Mouse (Mus musculus): Measurements from ENCODE around the gene Cep170b.

DNA sequence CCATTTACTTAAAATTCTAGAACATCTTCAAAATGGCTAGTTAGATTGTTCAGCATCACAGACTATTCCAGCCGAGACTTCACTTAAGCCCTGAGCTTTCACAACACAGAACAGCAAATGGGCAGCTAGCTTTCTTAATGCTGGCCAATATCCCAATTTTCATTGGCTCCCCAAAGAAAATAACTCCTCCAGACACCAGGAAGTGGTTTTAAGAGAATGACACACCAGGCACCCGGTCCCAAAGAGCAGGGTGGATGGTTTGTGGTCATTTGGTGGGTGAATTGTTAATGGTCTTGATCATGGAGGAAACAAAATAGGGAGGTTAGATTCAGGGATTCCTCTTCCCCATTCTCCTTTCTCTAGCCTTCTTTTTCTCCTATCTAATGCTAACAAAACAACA lies 32.1 kb downstream of the Cep170b start:
- TF ChIP-seq CTCF (IDR thresholded peaks at IDR 0.05; ENCODE audit: control insufficient read depth, insufficient read depth, insufficient replicate concordance, low read depth, low read length) (no peak), POLR2A (IDR thresholded peaks at IDR 0.05; ENCODE audit: control insufficient read depth, low read depth, low read length) (no peak)

Data from testis, adult 2 months (tissue).